Mouse (Mus musculus): ENCODE measurements around the gene Mob3c. TPM values are rescaled to one million over a fixed set of nuclear protein-coding genes. Genes with fewer than 3 reads are reported as not detected.

Mob3c gene
- total RNA-seq (2015; ENCODE audit: low replicate concordance) (6.7 and 26.3 TPM in 2 replicates), total RNA-seq (2017; ENCODE audit: low replicate concordance) (1.4 and 9.2 TPM in 2 replicates)

DNA sequence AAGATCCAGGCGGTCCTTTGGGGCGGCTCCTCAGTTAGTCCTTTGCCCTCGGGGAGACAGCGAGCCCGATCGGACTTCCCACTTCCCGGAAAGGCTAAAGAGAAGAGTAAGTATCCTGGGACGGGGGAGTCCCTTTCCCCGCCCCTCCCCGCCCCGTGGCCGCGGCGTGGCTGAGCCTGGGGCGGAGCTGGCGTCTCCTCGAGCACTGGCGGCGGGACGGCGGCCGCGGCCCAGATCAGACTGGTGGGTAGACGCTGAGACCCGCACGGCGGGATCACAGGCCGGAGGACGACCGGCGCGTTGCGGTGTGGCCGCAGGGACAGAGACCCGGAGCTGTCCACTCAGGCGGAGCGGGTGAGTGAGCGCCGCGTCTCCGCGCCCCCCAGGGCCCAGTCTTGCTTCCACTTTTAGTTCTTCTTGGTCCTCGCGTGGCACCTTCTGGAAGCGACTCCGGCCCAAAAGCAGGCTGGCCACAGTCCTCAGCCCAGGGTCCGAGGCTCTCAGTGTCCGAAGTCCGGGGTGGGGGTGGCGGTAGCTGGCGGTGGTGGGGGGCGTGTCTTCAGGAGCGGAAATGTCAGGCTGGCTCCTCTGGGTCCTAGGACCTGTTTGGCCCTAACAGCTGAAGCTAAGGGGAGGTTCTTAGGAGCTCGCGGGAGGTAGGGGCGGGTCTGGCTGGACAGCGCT lies at the start of gene Mob3c:
TSS of gene Mob3c (plus strand) at position 205 of the 684 bp plus-strand sequence.
- ATAC-seq (replicated peaks; ENCODE audit: low FRiP score, poor library complexity, severe bottlenecking), result peak; percentile 85

DNA sequence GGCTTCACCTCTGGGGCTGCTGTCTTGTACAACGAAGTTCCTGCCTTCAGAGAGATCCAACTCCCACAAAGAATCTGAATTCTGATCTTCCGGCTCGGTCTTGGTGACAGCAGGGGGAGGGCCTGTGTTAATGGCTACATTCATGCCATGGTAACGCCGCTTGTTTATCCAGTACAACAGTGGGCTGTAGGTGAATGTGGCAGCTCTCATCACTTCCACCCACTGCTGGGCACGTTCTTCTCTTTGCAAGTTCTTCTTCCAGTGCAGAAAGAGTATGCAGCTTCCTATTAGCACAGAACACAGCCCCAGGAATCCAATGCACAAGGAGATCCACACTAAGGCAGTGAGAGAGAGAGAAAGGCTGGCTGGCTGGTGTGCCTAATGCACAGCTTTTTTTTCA lies 47.6 kb upstream of the Mob3c start:
- no peak for ATAC-seq (replicated peaks; ENCODE audit: low FRiP score, poor library complexity, severe bottlenecking)

DNA sequence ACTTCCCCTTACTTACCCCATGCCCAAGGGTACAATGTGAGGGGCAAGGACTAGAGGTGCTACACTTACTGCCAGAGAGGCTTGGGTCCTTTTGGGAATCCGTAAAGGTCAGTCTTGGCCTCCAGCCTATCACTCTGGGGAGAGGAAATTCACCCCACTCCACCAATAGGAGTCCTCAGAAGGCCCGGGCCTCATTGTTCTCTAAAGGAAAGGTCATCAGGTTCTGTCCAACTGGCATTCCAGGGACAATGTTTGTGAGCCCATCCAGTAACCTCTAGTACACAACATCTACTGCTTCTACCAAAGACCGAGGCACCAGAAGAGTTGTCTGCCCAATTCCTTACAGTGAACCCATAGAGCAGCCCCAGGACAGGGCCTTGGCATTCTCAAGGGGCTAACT lies 47.0 kb upstream of the Mob3c start, which contains the start of gene Tex38:
TSS of gene Tex38 (minus strand) at position 101 of the 400 bp plus-strand sequence.
- ATAC-seq (replicated peaks; ENCODE audit: low FRiP score, poor library complexity, severe bottlenecking), result no peak

DNA sequence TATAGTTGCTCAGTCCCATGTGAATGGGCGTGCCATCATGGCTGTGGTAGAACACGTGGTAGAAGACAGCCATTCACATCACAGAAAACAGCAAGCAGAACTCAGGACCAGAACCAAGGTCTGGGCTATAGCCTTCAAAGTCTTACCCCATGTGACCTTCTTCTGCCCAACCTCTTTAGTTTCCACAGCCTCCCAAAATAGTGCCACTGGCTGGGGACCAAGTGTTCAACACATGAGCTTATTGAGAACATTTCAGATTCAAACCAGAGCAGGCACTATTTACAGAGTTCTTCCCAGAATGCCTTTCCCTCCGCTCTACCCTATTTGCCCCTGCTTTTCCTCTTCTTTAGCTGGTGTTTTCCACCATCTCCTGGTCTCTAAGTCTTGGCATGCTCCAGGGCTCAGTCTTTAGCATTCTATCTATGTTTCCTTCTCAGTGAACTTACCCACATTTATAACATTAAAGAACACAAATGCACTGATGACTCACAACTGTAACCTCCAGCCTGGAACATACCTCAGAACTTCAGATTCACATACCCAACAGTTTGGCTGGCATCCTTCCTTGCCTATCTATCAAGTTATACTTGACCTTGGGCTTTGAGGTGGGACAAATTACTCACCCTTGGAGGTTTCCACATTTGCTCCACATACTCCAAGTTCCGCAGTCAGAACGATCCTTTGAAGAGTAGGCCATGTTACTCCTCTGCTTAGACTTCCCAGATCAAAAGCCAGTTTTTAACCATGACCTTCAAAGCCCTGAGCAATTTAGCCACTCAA lies 45.7 kb upstream of the Mob3c start:
- no peak for ATAC-seq (replicated peaks; ENCODE audit: low FRiP score, poor library complexity, severe bottlenecking)

DNA sequence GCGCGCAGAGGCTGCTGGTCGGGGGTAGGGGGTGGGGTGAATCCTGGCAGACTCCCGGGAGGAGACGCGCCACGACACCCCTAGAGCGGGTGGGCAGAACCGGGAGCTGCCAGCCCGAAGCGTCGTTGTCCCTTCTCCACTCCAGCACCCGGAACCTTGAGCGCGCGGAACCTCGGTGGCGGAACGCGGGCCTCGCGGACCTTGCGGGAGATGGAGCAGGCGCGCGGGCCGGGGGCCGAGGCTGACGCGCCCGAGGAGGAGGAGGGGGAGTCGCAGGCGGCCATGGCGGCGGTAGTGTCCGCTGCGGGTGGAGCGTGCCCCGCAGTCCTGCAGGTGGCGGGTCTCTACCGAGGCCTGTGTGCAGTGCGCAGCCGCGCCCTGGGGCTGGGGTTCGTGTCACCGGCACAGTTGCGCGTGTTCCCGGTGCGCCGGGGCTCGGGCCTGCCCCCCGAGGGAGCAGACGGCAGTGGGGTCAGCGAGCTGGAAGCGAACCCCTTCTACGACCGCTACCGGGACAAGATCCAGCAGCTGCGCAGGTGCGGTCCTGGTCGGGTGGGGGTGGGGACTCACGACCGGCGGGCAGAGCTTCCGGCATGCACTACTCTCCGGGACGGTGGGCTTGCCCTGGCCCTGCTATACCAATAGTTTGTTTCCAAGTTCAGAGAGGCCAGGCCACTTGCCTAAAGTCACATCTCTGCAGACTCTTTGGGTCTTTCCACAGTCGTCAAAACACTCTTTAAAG lies 43.0 kb upstream of the Mob3c start, which contains the start of gene Atpaf1:
TSS of gene Atpaf1 (plus strand) at position 44 of the 742 bp plus-strand sequence.
- ATAC-seq (replicated peaks; ENCODE audit: low FRiP score, poor library complexity, severe bottlenecking), result peak; percentile 59

DNA sequence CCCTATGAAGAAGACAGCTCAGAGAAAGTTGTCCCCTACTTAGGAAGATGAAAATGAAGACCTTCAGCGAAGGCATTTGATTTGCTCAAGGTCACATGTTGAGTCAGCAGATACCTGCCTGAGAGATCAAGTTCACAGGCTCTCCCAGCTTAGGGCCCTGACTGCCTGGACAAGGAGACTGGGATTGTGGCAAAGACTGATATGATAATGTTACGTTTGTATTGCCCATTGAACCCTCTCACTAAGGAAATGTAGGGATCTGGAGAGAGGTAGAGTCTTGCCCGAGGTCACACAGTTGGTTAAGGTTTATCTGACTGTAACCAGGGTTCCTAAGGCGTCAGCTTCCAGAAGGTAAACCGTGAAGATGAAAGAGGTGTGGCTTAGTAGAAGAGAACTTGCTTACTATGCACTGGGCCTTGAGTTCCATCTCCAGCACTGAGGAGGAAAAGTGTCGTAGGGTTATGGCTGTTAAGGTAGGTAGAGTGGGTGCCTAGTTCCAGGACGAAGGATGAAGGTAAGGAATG lies 42.3 kb upstream of the Mob3c start:
- peak; percentile 49; the same call in 1 of the 2 replicates for ATAC-seq (replicated peaks; ENCODE audit: low FRiP score, poor library complexity, severe bottlenecking)

DNA sequence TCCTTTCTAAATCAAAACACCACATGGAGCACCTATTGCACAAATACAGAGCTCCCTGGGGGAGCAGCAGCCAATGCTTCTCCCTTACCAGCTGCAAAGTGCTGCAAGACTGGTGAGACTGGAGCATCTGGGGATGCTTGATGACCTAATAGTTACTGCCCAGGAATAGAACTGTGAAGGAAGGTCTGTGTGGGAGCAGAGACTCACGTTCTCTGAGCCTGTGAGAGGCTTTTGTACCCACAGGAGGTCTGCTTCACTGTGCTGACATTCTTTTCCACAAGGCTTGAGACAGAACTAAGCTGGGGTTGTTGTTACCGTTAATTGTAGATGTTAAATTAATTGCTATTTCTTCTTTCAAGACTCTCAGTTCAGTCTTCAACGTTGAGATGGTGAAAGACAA lies 37.0 kb upstream of the Mob3c start:
- ATAC-seq (replicated peaks; ENCODE audit: low FRiP score, poor library complexity, severe bottlenecking), result no peak

DNA sequence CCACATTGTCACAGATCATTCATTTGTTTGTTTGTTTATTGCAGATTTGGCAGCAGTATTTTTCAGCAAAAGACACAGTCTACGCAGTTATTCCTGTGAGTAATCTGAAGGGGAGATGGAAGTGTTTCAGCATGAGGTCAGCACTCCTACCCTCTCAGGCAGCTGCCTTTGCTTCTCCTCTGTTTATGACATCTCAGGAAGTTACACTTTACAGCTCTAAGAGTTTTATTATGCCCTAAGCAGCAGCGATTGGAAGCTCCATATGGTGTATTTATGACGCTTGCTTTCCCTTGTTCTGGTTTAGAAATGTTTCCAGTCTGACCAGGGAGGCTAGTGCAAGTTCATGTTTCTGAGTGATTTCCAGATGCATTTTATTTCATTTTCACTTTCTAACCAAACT lies 32.5 kb upstream of the Mob3c start:
- no peak for ATAC-seq (replicated peaks; ENCODE audit: low FRiP score, poor library complexity, severe bottlenecking)

DNA sequence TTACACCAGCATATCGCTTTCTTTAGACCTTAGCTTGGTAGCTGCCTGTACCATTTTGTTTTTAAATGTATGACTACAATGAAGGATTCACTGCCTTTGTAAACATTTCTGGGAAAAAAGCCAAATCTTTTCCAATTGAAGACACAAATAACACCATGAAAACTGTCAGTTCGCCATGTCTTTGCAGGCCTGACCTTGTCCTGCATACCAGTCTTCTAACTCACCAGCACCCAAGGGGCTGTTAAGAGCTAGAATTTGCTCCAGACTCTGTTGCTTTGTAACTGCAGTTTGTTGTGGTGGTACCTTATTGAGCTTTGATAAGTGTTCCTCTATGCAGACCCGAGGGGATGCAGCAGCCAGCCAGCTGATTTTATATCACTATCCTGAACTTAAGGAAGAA lies 27.9 kb upstream of the Mob3c start:
- ATAC-seq (replicated peaks; ENCODE audit: low FRiP score, poor library complexity, severe bottlenecking), result no peak

DNA sequence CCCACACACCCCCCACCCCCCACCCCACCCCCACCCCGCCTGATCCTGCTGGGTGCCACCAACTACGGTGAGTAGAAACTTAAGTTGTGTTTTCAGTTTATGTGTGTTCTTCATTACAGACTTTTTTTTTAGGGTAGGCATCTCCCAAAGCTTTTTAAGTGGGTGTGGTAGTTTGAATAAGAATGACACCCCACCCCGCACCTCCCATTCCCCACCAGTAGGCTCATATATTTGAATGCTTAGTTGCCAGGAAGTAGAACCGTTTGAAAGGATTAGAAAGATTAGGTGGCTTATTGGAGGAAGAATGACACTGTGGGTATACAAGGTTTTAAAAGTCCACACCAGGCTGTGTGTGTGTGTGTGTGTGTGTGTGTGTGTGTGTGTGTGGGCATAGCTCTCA lies 15.6 kb upstream of the Mob3c start:
- ATAC-seq (replicated peaks; ENCODE audit: low FRiP score, poor library complexity, severe bottlenecking), result no peak

DNA sequence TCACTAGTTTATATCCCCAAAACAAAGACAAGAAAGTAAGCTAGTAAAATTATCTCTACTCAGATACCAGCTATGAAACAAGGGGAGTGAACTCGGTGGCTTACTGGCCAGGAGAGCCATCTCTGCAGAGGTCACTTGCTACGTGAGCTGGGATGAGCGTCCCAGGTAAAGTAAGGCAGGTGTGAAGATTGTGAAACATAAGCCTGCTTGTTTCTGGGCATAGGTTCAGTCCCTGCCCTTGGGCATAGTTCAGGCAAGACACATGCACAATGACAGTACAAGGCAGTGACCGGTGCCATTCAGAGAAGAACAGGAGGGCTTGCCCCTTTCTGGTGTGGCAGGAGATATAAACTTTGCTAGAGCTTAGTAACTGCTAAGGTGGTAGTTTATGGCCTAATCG lies 12.3 kb upstream of the Mob3c start:
- ATAC-seq (replicated peaks; ENCODE audit: low FRiP score, poor library complexity, severe bottlenecking), result no peak

DNA sequence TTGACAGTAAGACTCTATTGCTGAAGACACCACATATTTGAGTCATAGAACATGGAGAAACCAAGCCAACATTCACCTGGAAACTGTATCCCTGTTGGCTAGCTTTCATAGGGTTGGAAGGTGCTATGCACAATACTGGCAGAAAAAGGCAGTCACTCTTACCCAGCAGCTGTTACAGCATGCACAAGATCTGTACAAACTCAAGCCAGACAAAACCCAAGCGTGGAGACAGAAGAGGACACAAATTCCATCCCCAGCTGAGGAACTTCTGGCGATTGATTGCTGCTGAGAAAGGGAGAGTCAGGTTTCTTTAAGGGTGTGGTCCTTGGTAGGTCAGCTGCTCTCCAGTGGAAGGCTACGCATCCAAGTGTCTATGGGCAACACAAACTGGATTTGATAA lies 7.7 kb upstream of the Mob3c start:
- no peak for ATAC-seq (replicated peaks; ENCODE audit: low FRiP score, poor library complexity, severe bottlenecking)

DNA sequence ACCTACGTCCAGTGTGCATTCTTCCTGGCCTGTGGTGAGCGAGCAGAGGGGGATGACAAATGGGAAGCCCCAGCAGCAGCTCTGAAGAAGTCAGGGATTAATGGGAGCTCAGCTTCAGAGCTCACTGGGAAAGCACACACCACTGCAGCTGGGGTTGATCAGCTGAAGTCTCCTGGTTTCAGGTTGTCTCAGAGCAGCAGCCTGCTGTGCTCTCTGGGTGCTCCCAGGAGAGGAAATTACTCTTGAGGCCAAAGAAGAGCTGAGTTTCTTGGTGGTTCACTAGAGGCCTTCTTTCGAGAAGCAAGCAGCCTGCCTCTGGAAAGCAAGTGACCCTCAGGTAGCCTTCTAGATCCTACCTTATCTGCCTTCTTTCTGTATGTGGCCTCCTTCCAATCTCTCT lies 6.9 kb upstream of the Mob3c start:
- ATAC-seq (replicated peaks; ENCODE audit: low FRiP score, poor library complexity, severe bottlenecking), result no peak

DNA sequence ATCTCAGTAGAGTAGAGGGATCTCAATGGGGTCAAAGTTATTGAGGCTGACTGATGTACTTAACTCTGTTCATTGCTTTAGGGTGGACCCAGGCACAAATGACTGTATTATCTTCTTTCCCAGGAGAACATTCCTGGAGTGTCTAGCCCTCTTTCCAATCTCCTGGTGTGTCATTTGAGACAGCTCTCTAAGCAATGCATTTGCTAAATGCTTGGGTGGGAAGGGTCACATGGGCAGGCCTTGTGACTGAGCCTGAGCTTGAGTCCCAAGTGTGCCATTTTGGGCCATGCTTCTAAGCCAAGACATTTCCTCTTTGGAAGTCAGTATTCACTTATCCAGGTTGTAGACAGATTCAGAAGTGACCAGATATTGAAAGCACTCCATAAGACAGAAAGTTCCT lies 6.5 kb upstream of the Mob3c start:
- ATAC-seq (replicated peaks; ENCODE audit: low FRiP score, poor library complexity, severe bottlenecking), result no peak

DNA sequence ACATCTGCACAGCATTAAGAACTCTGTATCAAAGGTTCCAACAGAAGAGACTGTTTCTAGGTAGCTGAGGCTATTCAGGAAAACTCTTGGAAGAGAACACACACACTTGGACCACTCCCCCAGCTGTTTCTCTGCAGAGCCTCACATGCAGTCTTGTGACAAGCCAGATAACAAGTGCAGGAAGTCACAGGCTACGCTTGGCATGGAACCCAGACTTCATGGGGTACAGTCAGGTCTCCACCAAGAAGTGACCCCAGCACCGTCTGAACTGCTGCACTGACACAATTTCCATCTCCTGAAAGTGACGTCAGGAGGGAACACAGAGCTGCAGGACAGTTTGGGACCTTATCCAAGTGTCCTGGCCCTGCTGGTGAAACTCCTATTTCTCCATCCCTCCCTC lies 6.0 kb upstream of the Mob3c start:
- ATAC-seq (replicated peaks; ENCODE audit: low FRiP score, poor library complexity, severe bottlenecking), result no peak

DNA sequence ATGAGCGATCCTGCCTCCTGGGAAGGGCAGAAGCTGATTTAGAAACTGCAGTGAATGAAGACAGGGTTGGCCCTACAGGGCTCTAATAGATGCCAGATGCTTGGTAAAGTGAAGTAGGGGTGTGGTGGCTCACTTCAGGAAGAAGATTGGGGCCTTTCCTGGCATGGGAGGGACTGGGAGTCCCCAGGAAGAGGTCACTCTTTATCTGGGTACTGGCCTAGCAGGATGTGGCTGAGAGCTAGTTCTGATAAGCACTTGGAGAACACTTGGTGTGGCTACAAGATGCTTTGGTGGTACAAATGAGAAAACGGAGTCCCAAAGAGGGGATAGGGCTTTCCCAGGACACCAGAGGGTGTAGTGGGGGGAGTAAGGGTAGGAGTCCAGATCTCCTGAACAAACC lies 3.7 kb upstream of the Mob3c start:
- peak; percentile 55 for ATAC-seq (replicated peaks; ENCODE audit: low FRiP score, poor library complexity, severe bottlenecking)

DNA sequence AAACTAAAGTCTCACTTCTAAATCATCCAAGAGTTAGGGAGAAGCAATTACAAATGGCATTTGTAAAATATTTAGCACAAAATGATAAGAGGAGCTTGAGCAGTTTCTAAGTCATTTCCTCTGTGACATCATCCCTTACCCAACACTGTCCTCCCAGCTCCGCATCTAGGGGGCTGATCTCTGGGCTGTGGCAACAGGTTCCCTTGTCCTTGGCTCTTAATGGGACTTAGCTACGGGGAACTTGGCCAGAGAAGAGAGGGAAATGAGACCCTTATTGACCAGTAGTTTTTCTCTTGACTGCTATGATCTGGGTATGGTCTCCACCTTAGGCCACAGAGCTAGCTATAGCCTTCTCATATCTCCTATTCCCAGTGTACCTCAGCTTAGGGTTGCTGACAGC lies 2.6 kb upstream of the Mob3c start:
- ATAC-seq (replicated peaks; ENCODE audit: low FRiP score, poor library complexity, severe bottlenecking), result no peak

DNA sequence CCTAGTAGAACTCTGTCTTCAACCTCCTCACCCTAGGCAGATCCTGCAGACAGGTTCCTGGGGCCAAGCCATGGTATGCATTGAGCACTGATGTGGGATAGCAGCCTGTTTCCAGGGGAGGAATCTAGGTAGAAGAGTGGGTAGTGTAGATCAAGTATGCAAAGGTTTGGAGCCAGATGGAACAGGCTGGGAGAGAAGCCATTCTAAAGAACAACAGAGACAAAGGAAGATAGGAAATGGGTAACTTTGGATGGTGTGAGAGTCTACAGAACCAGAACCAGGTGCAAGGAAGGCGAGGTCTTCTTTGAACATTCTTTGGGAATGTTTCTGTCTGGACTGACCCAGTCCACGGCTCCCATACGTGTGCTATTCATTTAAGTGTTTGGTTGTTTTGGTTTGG lies 826 bp upstream of the Mob3c start:
- ATAC-seq (replicated peaks; ENCODE audit: low FRiP score, poor library complexity, severe bottlenecking), result no peak

DNA sequence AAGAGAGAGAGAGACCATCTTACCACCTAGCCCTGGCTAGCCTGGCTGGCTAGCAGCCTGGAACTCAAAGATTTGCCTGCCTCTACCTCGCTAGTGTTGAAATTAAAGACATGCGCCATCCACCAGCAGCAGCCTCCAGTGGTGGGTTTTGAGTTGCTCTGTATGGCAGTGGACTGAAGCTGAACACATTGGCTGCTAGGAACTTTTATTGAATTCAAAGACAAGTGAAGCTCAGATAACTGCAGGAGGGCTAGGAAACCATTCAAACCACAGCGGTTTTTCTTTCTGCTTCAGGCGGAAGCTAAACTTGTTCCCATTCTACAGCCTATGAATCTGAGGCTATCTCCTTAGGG lies 381 bp upstream of the Mob3c start:
- ATAC-seq (replicated peaks; ENCODE audit: low FRiP score, poor library complexity, severe bottlenecking), result no peak

DNA sequence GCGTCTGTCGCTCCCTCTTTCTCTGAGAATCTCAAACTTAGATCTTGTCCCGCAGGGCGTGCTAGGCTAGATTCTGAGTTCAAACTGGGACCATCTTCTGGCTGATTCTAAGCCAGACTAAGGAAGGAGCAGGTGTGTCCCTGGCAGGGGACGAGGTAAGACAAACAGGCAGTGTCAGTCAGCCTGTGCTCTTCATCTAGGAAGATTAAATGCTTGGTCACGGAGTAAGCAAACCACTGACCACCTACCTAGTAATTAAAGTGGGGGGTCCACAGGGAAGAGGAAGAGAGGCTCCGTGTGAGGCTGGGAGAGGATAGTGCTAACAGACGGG lies 645 bp downstream of the Mob3c start:
- no peak for ATAC-seq (replicated peaks; ENCODE audit: low FRiP score, poor library complexity, severe bottlenecking)

DNA sequence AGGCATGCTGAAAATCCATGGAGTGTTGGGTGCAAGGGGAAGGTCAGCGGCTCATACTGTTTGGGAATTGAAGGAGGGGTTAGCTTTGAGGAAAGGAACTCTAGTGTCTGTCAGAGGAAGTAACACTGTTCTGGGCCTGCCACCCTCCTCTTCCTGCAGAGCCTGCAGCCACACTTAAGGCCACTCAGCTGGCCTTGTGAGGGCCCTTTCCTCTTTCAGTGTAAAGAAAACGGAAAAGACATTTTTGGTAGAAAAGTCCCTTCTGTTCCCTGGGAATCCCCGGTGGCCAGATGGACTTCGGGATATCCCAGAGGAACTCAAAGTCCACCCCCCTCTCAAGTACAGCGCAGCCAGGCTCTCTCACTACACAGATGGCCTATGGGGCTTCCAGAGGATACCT lies 2.6 kb downstream of the Mob3c start:
- ATAC-seq (replicated peaks; ENCODE audit: low FRiP score, poor library complexity, severe bottlenecking), result no peak

Data from erythroid progenitor cell, adult 5-6 weeks (primary cell).